Mouse (Mus musculus): Measurements from ENCODE around the gene Timd2. TPM values are rescaled to one million over a fixed set of nuclear protein-coding genes. Genes with fewer than 3 reads are reported as not detected.

Gene Timd2
- total and polyA plus RNA-seq, 2 experiments from 2014 or later = not detected

- Histone ChIP-seq H3K4me2 (ENCODE audit: low read depth, low read length) (no peak within 1 kb of the TSS), H3K4me1 (ENCODE audit: control insufficient read depth, insufficient read depth) (no peaks in the 10 kb centered on the region), H3K4me3 (ENCODE audit: low read depth, low read length) (no peak within 1 kb of the TSS), H3K36me3 (replicated peaks; ENCODE audit: control insufficient read depth, insufficient read depth, low read length) (no peaks in the 10 kb centered on the region), H3K9me3 (replicated peaks; ENCODE audit: control insufficient read depth, low read length) (no peaks in the 10 kb centered on the region), H3K27me3 (ENCODE audit: control insufficient read depth, insufficient read depth, low read length) (no peaks in the 10 kb centered on the region), H3K9ac (replicated peaks; ENCODE audit: low read depth, low read length) (no peak within 1 kb of the TSS), H3K27ac (ENCODE audit: low read depth) (no peak within 1 kb of the TSS)
- TF ChIP-seq EP300 (IDR thresholded peaks at IDR 0.05; ENCODE audit: low read depth) (no peak), CTCF (IDR thresholded peaks at IDR 0.05; ENCODE audit: low read depth) (no peak)
- WGBS = 75% methylated on average over 2 of the region's 2 CpGs
- DNase-seq (ENCODE audit: low spot score) = no peak
- ATAC-seq (ENCODE audit: insufficient read depth, low read depth) = no peak
These were observed 77.6 kb downstream of the Timd2 start, which contains the start of gene Dppa1 for GRCm38 (mm10) chr11:46629211-46629795. TSS of gene Dppa1 (minus strand) at chr11:46629261.

GRCm38 (mm10) chr11:46620414-46621168 lies 86.3 kb downstream of the Timd2 start:
- DNase-seq (ENCODE audit: low spot score) = no peak
- 52% methylated on average over 7 of the region's 7 CpGs for WGBS

GRCm38 (mm10) chr11:46619929-46620328 lies 86.9 kb downstream of the Timd2 start:
- no peaks in the 10 kb centered on the region for H3K36me3 ChIP-seq (replicated peaks; ENCODE audit: control insufficient read depth, insufficient read depth, low read length)
- H3K4me3 ChIP-seq (ENCODE audit: low read depth, low read length) = no peak overlapping the region
- TF ChIP-seq EP300 (IDR thresholded peaks at IDR 0.05; ENCODE audit: low read depth) (no peak), CTCF (IDR thresholded peaks at IDR 0.05; ENCODE audit: low read depth) (no peak)
- DNase-seq (ENCODE audit: low spot score) (no peak), ATAC-seq (ENCODE audit: insufficient read depth, low read depth) (no peak)
- no peaks in the 10 kb centered on the region for H3K4me1 ChIP-seq (ENCODE audit: control insufficient read depth, insufficient read depth)
- no peak overlapping the region for H3K9ac ChIP-seq (replicated peaks; ENCODE audit: low read depth, low read length)
- H3K27ac ChIP-seq (ENCODE audit: low read depth) = no peak overlapping the region
- H3K4me2 ChIP-seq (ENCODE audit: low read depth, low read length) = no peak overlapping the region
- WGBS = 66% methylated on average over 1 of the region's 1 CpGs
- no peaks in the 10 kb centered on the region for H3K9me3 ChIP-seq (replicated peaks; ENCODE audit: control insufficient read depth, low read length)
- no peaks in the 10 kb centered on the region for H3K27me3 ChIP-seq (ENCODE audit: control insufficient read depth, insufficient read depth, low read length)

More at GRCm38 (mm10) chr11:46620414-46621168, 86.3 kb downstream of the Timd2 start:
- H3K4me3 ChIP-seq (ENCODE audit: low read depth, low read length) = no peak overlapping the region
- no peak for ATAC-seq (ENCODE audit: insufficient read depth, low read depth)
- no peak overlapping the region for H3K27ac ChIP-seq (ENCODE audit: low read depth)
- no peaks in the 10 kb centered on the region for H3K36me3 ChIP-seq (replicated peaks; ENCODE audit: control insufficient read depth, insufficient read depth, low read length)
- no peaks in the 10 kb centered on the region for H3K4me1 ChIP-seq (ENCODE audit: control insufficient read depth, insufficient read depth)
- H3K4me2 ChIP-seq (ENCODE audit: low read depth, low read length) = no peak overlapping the region
- no peak overlapping the region for H3K9ac ChIP-seq (replicated peaks; ENCODE audit: low read depth, low read length)
- TF ChIP-seq CTCF (IDR thresholded peaks at IDR 0.05; ENCODE audit: low read depth) (no peak), EP300 (IDR thresholded peaks at IDR 0.05; ENCODE audit: low read depth) (no peak)
- no peaks in the 10 kb centered on the region for H3K9me3 ChIP-seq (replicated peaks; ENCODE audit: control insufficient read depth, low read length)
- H3K27me3 ChIP-seq (ENCODE audit: control insufficient read depth, insufficient read depth, low read length) = no peaks in the 10 kb centered on the region

Other genes starting within 250 kb of the Timd2 start
- not detected in 2 replicates for gene Gm12169, start 182.8 kb downstream of the Timd2 start, total RNA-seq (2014; rRNA removed; ENCODE audit: low replicate concordance)
- not detected in 2 replicates for gene Gm12169, start 182.8 kb downstream of the Timd2 start, polyA plus RNA-seq (2015; fragmentation: Nextera tagmentation; extraction: Ambion mirVana)
- not detected in 2 replicates for gene BC053393, start 135.5 kb downstream of the Timd2 start, total RNA-seq (2014; rRNA removed; ENCODE audit: low replicate concordance)
- gene BC053393, start 135.5 kb downstream of the Timd2 start, polyA plus RNA-seq (2015; fragmentation: Nextera tagmentation; extraction: Ambion mirVana) = 0.05 and 0.07 TPM in 2 replicates
- gene Dppa1, start 77.8 kb downstream of the Timd2 start, total RNA-seq (2014; rRNA removed; ENCODE audit: low replicate concordance) = not detected in 2 replicates
- gene Dppa1, start 77.8 kb downstream of the Timd2 start, polyA plus RNA-seq (2015; fragmentation: Nextera tagmentation; extraction: Ambion mirVana) = not detected in 2 replicates
- gene Havcr1, start 28.0 kb upstream of the Timd2 start, total RNA-seq (2014; rRNA removed; ENCODE audit: low replicate concordance) = not detected in 2 replicates
- not detected in 2 replicates for gene Havcr1, start 28.0 kb upstream of the Timd2 start, polyA plus RNA-seq (2015; fragmentation: Nextera tagmentation; extraction: Ambion mirVana)
- gene Timd4, start 103.7 kb upstream of the Timd2 start, total RNA-seq (2014; rRNA removed; ENCODE audit: low replicate concordance) = 0.15 TPM in 1 of 2 replicates, not detected in the other
- 0.10 TPM in 1 of 2 replicates, not detected in the other for gene Timd4, start 103.7 kb upstream of the Timd2 start, polyA plus RNA-seq (2015; fragmentation: Nextera tagmentation; extraction: Ambion mirVana)

Measured in heart, postnatal 0 days (tissue).